Mouse (Mus musculus) T-helper 2 cell (primary cell): Measurements from ENCODE around the gene Prr13.

Experiments
- in situ Hi-C: fragments of 300-600 bp; cut with MboI, MseI; formaldehyde crosslinking; loops from one replicate; pipeline ENCODE4 v1.15.1; 2025; ENCODE audit warnings: high pct_unique_total_duplicates

Gene Prr13

DNA sequence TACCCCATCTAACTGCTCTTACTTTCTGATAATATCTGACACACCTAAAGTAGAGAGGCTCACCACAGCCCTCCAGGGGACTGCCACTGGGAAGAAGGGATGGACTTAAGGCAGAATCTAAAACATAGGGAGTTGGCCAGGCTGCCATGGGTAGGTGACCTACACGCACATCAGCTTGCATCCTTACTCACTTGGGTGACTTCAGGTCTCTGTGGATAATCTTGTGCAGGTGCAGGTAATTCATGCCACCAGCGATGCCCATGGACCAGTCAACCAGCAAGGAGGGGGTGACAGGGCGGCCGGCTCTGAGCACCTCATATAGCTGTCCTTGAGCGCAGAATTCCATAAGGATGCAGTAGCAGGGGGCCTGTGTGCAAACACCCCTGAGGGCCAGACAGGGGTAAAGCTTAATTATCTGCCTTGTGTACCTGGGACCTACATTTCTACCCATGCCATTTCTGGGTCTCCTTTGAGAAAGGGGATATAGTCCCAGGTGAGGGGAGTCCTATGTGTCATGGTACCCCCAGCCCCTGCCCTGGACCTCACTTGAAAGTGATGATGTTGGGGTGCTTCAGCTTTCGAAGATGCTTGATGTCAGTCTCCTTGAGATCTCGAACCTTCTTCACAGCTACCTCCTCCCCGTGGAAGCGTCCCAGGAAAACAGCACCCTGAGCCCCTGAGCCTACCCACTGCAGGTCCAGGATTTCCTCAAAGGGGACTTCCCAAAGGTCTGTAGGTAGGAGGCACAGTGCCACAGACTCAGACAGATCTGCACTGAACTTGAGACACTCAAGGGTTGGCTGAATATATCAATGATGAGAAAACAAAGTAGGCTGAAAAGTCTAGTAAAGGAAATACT lies 45.3 kb downstream of the Prr13 start:
- in situ Hi-C loops = loop anchor here (10.0 kb wide), 1 partner anchor 419 kb away; no protein-coding TSS in a partner anchor

DNA sequence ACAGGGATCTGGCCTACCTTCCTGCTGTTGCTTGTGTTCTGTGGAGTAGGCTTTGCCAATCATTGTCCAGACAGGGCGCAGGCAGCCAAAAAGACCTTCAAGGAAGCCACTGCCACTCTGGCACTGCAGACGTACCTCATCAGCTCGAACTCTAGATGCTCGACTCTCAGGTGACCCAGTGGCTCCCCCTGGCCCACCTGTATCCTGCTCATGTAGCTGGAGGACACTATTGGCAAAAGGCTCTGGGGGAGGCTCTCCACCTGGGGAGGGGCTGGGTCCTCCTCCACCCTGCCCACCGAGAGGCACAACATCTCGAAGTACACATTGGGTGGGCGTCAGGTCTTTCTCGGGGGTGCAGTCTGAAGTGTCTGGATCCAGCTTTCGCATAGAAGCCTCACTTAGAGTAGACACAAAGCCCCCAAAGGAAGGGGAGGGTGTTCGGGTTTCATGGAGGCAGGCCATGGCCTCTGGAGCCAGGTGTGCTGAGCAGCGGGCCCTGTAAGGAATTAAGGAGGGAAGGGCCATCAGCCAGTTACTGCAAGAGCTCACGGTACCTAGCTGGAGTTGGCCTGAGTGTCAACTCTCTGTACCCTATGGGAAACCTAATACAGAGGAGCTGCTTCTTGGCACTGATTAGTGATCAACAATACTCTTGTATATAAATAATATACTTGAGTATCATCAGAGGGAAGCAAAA lies 46.4 kb downstream of the Prr13 start:
- in situ Hi-C loops = loop anchor here (10.0 kb wide), 1 partner anchor 420 kb away; no protein-coding TSS in a partner anchor

DNA sequence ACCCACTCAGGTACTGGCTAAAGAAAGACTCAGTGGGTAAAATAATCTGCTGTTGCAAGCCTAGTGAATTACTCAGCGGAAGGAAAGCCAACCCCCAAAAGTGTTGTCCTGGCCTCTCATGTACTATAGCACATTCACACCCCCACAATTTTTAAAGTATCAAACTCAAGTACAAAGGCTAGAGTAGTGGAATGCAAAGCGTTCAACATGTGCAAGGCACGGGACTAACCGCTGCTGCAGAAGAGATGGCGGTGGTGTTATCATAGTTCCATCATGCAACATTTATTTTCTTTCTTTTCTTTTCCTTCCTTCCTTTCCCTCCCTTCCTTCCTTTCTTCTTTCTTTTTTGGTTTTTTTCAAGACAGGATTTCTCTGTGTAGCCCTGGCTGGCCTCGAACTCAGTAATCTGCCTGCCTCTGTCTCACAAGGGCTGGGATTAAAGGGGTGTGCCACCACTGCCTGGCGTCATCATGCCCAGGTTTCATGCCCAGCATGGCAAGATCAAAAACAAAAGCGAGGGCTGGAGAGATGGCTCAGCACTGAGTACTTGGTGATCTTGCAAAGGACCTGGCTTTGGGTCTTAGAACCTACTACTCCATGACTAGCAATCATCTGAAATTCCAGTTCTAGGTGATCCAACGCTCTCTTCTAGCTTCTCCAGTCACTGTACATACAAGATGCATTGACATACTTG lies 47.1 kb downstream of the Prr13 start:
- in situ Hi-C loops = loop anchor here (10.0 kb wide), 1 partner anchor 421 kb away; no protein-coding TSS in a partner anchor

DNA sequence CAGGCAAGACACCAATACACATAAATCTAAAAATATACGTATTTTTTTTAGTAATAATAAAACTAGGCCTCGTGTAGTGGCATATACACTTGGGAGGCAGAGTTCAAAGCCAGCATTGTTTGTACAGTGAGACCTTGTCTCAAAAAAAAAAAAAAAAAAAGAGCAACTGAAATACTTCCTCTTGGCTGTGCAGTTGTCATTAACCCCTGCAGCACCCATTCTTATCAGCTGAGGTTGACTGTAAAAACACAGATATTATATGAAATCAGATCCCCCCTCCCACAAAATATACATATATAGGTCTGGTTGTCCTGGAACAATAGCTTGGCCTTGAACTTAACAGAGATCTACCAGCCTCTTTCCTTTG lies 47.6 kb downstream of the Prr13 start:
- in situ Hi-C loops = loop anchor here (10.0 kb wide), 1 partner anchor 422 kb away; no protein-coding TSS in a partner anchor

DNA sequence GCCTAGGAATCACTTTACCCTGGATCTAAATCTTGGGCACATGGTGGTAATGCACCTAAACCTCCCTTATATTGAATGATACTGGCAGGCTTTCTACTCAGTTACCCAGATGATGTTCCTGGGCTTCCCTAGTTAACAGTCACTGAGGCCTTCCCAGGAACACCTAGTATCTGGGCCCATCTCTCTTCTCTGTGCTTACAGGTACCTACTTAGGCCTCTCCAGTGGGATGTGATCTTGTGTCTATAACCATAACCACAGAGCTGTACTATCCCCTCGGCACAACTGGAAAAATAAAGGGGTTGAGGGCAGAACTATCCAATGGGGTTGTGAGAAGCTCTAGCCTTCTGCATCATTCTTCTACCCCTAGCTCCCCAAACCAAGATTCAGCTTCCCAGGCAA lies 48.0 kb downstream of the Prr13 start:
- in situ Hi-C loops = loop anchor here (10.0 kb wide), 1 partner anchor 422 kb away; no protein-coding TSS in a partner anchor

DNA sequence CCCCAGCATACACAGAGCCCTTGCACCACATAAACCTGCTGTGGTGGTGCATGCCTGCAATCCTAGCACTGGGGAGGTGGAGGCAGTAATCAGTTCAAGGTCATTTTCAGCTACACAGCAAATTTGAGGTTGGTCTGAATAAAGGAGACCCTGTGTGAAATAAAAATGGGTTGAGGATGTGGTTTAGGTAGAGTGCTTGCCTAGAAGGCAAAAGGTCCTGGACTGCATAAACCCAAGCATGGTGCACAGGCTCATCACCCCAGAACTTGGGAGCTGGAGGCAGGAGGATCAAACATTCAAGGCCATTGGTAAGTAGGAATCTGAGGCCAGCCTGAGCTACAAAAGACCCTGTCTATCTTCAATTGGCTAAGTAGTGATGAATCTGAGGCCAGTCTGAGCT lies 48.7 kb downstream of the Prr13 start:
- in situ Hi-C loops = loop anchor here (10.0 kb wide), 1 partner anchor 423 kb away; no protein-coding TSS in a partner anchor

DNA sequence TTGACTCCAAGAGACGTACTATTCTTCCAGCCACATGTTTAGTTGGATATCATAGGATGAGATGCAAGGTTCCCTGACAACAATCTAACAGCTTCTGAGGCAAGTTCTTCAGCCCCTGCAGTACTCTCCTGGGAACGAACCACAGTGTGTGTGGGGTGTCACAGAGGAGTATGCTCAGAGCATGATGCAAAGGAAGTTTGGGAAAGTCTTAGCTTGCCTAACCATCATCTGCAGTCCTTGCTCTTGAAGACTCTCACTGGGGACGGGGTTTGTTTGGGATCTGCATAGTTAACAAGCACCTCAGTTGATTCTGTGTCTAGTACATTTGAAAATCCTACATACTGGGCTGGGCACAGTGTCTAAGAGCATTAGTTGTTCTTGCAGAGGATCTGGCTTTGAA lies 49.5 kb downstream of the Prr13 start:
- in situ Hi-C loops = loop anchor here (10.0 kb wide), 1 partner anchor 424 kb away; no protein-coding TSS in a partner anchor

DNA sequence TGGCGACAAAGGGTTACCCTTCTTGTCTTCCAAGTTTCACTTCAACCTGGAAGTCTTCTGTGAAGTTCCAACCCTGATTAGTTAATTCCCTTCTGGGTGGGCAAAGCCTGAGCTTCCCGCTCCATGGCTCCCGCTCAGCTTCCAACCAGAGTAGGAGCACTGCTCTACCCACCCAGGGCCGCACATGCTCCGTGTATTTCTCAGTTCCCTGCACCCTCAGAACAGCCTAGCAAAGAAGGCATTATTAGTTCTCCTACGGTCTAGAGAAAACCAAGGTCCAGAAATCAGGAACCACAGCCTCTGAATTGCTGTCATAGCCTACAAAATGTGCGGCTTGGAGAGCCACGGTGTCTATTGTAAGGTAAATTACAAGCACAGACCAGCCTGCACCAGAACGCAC lies 51.3 kb downstream of the Prr13 start:
- in situ Hi-C loops = loop anchor here (10.0 kb wide), 1 partner anchor 1245 kb away; no protein-coding TSS in a partner anchor

DNA sequence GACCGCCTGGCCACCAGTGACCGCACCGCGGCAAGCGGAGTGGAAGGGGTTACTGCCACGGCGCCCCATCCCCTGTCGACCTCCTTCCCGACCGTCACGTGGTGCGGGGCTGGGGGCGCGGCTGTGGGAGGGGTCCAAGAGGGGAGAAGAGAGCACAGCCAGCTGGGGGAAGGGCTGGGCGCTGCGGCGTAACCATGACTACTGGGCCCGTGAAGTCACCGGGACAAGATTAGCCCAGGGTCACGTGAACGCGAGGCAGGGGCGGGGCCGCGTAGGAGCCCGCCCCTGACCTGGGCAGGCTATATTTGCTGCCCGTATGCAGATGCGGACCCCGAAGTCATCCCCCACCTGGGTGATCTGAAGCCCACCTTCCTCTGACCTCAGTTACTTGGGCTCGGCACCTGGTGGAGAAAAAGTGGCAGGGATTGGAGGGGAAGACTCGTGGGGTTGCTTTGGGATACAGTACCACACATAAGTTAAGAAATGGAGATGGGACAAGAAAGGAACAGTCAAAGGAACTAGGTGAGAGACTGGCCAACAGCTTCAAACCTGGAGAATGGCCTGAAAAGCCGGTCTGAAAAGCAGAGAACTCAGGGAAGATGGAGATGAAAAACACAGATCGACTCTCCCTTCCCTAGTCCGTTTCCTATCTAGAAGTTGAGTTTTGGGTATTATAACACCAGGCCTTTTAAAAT lies 51.9 kb downstream of the Prr13 start:
- in situ Hi-C loops = loop anchor here (10.0 kb wide), 1 partner anchor 1246 kb away; no protein-coding TSS in a partner anchor

DNA sequence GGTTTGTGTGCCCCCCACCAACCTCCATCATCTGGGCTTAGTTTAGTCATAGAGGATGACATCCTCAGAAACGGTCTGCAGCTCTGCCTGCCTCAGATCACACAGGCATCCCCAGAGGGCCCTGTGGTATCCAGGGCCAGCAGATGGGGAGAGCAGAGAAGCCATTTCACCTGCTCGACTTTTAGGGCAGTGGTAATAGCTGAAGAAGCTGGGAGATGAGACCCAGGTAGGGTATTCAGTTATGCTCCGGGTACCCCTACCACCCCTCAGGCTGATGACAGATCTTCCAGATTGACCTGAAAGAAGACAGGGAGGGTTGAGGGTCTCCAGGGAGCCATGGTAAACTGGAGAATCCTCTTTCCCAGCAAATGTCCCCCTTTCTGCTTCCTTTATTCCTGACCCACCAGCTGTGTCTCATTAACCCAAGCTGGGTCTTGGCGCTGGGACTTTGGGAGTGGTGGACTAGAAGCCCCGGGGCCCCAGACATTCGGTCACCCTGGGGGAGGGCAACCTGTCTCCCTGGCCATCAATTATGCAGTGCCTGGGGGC lies 52.5 kb downstream of the Prr13 start:
- in situ Hi-C loops = loop anchor here (10.0 kb wide), 1 partner anchor 1247 kb away; no protein-coding TSS in a partner anchor

DNA sequence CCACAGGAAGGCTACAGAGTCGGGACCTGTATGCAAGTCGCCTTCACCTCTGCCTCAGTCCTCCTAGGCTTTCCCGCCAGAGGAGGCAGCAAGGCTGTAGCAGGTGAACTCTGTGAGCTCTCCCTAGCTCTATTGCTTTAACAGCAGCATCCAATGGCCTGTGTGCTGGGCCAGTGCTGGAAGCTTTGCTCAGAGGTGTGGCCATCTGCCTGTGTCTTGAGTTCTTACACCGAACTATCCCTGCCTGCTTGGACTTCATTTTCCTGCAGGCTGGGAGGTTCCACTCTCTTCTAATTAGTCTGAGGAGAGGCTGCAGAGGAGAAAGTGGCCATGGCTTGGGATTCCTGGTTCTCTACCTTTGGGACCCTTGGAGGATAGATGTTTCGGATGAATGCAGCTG lies 53.2 kb downstream of the Prr13 start:
- in situ Hi-C loops = loop anchor here (10.0 kb wide), 1 partner anchor 1247 kb away; no protein-coding TSS in a partner anchor
